Mouse (Mus musculus): ENCODE results near the gene Skap2. TPM values are rescaled to one million over a fixed set of nuclear protein-coding genes. Genes with fewer than 3 reads are reported as not detected.

Skap2 gene
- polyA plus RNA-seq, 1 experiment from 2014 or later, result 78.5 TPM

DNA sequence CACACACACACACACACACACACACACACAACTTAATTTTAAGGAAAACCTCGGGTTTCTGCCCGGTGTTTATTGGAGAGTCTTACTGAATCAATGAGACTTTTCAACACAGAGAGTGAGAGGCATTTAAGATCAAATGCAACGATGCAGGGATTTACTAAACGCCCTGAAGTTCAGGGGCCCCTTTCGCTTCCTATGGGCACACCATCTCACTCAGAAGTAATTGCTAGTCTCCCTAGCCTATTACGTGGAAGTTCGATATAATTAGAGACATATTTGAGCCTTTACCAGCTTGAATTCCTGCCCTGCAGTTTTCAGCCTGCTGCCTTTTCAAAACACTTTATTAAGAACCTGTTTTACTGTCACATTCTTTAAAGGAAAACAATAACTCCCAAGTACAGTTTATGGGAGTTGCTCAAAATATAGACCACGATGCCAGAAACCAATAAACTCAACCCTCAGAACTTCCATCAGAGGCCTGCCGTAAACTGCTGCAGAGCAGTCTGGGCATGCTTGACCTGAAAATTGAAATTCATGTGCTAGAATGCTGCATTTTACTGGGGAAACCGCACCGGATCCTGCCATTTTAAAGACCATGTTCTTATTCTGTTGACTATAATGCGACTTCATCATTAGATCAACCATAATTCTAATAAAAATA lies 203.1 kb downstream of the Skap2 start:
- no peaks in the 10 kb centered on the region for H3K4me1 ChIP-seq (ENCODE audit: insufficient read depth, low read depth, low read length)
- H3K27me3 ChIP-seq (replicated peaks; ENCODE audit: insufficient read depth, low read length), result no peaks in the 10 kb centered on the region
- no peak for TF ChIP-seq CTCF (IDR thresholded peaks at IDR 0.05)
- TF ChIP-seq EP300 (IDR thresholded peaks at IDR 0.05), result no peak
- H3K9ac ChIP-seq (replicated peaks; ENCODE audit: low read depth), result no peak overlapping the region
- no peak for DNase-seq (ENCODE audit: low spot score)
- no peak overlapping the region for H3K27ac ChIP-seq (ENCODE audit: low read length)
- H3K36me3 ChIP-seq (ENCODE audit: insufficient read depth, low read length), result no peaks in the 10 kb centered on the region
- ATAC-seq, result no peak
- H3K4me3 ChIP-seq (ENCODE audit: low read depth, low read length), result no peak overlapping the region
- WGBS, result 77% methylated on average over 12 of the region's 12 CpGs
- no peak overlapping the region for H3K4me2 ChIP-seq (replicated peaks; ENCODE audit: low read depth, low read length)
- no peaks in the 10 kb centered on the region for H3K9me3 ChIP-seq (ENCODE audit: low read length)

DNA sequence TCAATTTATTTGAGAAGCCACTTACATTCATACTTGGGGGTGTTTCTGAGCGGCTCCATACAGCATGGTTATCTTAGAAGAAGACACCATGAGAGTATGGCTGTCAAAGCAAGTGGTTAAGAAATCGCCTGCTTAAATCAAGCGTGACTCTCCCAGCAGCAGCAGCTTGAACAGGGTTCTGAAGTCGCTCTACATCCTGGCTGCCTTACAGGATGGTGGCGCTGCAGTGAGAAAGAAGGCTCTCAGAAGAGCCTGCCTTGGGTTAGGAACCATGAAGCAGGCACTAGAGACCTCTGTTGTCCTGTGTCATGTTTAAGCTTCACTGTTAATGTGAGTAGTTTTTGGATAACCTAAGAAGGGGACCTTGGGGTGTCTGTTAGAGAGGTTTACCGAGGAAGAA lies 204.3 kb downstream of the Skap2 start:
- no peaks in the 10 kb centered on the region for H3K4me1 ChIP-seq (ENCODE audit: insufficient read depth, low read depth, low read length)
- no peak overlapping the region for H3K27ac ChIP-seq (ENCODE audit: low read length)
- no peak overlapping the region for H3K9ac ChIP-seq (replicated peaks; ENCODE audit: low read depth)
- H3K4me2 ChIP-seq (replicated peaks; ENCODE audit: low read depth, low read length), result no peak overlapping the region
- WGBS, result 81% methylated on average over 6 of the region's 6 CpGs
- H3K36me3 ChIP-seq (ENCODE audit: insufficient read depth, low read length), result no peaks in the 10 kb centered on the region
- no peaks in the 10 kb centered on the region for H3K9me3 ChIP-seq (ENCODE audit: low read length)
- H3K27me3 ChIP-seq (replicated peaks; ENCODE audit: insufficient read depth, low read length), result no peaks in the 10 kb centered on the region
- TF ChIP-seq EP300 (IDR thresholded peaks at IDR 0.05) (no peak), CTCF (IDR thresholded peaks at IDR 0.05) (no peak)
- ATAC-seq (no peak), DNase-seq (ENCODE audit: low spot score) (no peak)
- H3K4me3 ChIP-seq (ENCODE audit: low read depth, low read length), result no peak overlapping the region

Other genes with a start within 250 kb of the Skap2 start
- gene Hoxa1, start 145.8 kb upstream of the Skap2 start, polyA plus RNA-seq (2015; fragmentation: Nextera tagmentation; extraction: Ambion mirVana), result 0.65 and 1.0 TPM in 2 replicates
- gene Hoxa2, start 152.3 kb upstream of the Skap2 start, polyA plus RNA-seq (2015; fragmentation: Nextera tagmentation; extraction: Ambion mirVana), result 7.2 and 8.2 TPM in 2 replicates
- gene 5730596B20Rik, start 164.9 kb upstream of the Skap2 start, polyA plus RNA-seq (2015; fragmentation: Nextera tagmentation; extraction: Ambion mirVana), result 1.5 and 1.6 TPM in 2 replicates
- 3.7 and 3.9 TPM in 2 replicates for gene Hoxa4, start 179.2 kb upstream of the Skap2 start, polyA plus RNA-seq (2015; fragmentation: Nextera tagmentation; extraction: Ambion mirVana)
- 39.7 and 40.3 TPM in 2 replicates for gene Hoxa5, start 192.0 kb upstream of the Skap2 start, polyA plus RNA-seq (2015; fragmentation: Nextera tagmentation; extraction: Ambion mirVana)
- gene Hoxa6, start 196.2 kb upstream of the Skap2 start, polyA plus RNA-seq (2015; fragmentation: Nextera tagmentation; extraction: Ambion mirVana), result 0.95 and 1.1 TPM in 2 replicates
- 4.3 and 4.8 TPM in 2 replicates for gene Hoxa3, start 200.8 kb upstream of the Skap2 start, polyA plus RNA-seq (2015; fragmentation: Nextera tagmentation; extraction: Ambion mirVana)
- not detected in 2 replicates for gene Gm28308, start 200.8 kb upstream of the Skap2 start, polyA plus RNA-seq (2015; fragmentation: Nextera tagmentation; extraction: Ambion mirVana)
- gene Hoxa7, start 209.3 kb upstream of the Skap2 start, polyA plus RNA-seq (2015; fragmentation: Nextera tagmentation; extraction: Ambion mirVana), result 7.5 and 8.7 TPM in 2 replicates
- 0.06 and 0.07 TPM in 2 replicates for gene Hoxa9, start 218.5 kb upstream of the Skap2 start, polyA plus RNA-seq (2015; fragmentation: Nextera tagmentation; extraction: Ambion mirVana)
- gene Hoxa10, start 228.3 kb upstream of the Skap2 start, polyA plus RNA-seq (2015; fragmentation: Nextera tagmentation; extraction: Ambion mirVana), result not detected in 2 replicates
- gene Hoxa11, start 233.3 kb upstream of the Skap2 start, polyA plus RNA-seq (2015; fragmentation: Nextera tagmentation; extraction: Ambion mirVana), result not detected in 2 replicates
- 0.12 TPM in 1 of 2 replicates, not detected in the other for gene Hoxa13, start 248.3 kb upstream of the Skap2 start, polyA plus RNA-seq (2015; fragmentation: Nextera tagmentation; extraction: Ambion mirVana)

All from lung, postnatal 0 days (tissue).